Mouse (Mus musculus) liver, embryonic 14.5 days (tissue): ENCODE measurements around the gene Tbccd1. TPM values are rescaled to one million over a fixed set of nuclear protein-coding genes. Genes with fewer than 3 reads are reported as not detected.

Experiments used
- ATAC-seq: fragments of 200-750 bp; cut with Nextera tagmentation; 2 replicates; pipeline ENCODE4 v1.8.0; 2017; ENCODE audit warnings: moderate number of reproducible peaks, mild to moderate bottlenecking, moderate library complexity; ENCODE audit not compliant: insufficient read depth
- DNase-seq, 3 experiments: peaks; one replicate each; pipeline ENCODE4 v3.0.0-alpha.2; 2012 to 2013; ENCODE audit warnings: low read depth in 3 of 3, low spot score in 3 of 3
- H3K27ac ChIP-seq: fragments of 300-500 bp; sonication (generic); 2 replicates; pipeline ENCODE4 v1.5.1; 2014; ENCODE audit warnings: moderate library complexity, mild to moderate bottlenecking, control low read depth, inconsistent platforms
- H3K27me3 ChIP-seq: fragments of 300-500 bp; sonication (generic); 2 replicates; pipeline ENCODE4 v1.6.1; 2014; ENCODE audit warnings: mild to moderate bottlenecking, low read length, moderate library complexity; ENCODE audit not compliant: control insufficient read depth, insufficient read depth
- H3K36me3 ChIP-seq: fragments of 300-500 bp; sonication (generic); replicated peaks from 2 replicates; pipeline ENCODE4 v1.6.1; 2014; ENCODE audit warnings: low read depth; ENCODE audit not compliant: control insufficient read depth, insufficient read depth
- H3K4me1 ChIP-seq, 2 experiments: fragments of 200-500 bp in 1 of 2; fragments of 300-500 bp in 1 of 2; sonication (generic) in 1 of 2; replicated peaks; 2 replicates each; pipeline ENCODE4 v1.6.1; 2012 to 2014; ENCODE audit warnings: antibody characterized with exemption in 1 of 2, inconsistent platforms in 1 of 2, low read length in 1 of 2; ENCODE audit not compliant: control insufficient read depth in 2 of 2, insufficient read depth in 2 of 2
- H3K4me2 ChIP-seq: fragments of 300-500 bp; sonication (generic); 2 replicates; pipeline ENCODE4 v1.6.1; 2014; ENCODE audit warnings: low read depth, mild to moderate bottlenecking, control low read depth, moderate library complexity
- H3K4me3 ChIP-seq, 2 experiments: fragments of 200-500 bp in 1 of 2; fragments of 300-500 bp in 1 of 2; sonication (generic) in 1 of 2; 2 replicates each; pipeline ENCODE4 v1.5.1; 2012 to 2014; ENCODE audit warnings: low read depth in 2 of 2, low read length in 2 of 2, mild to moderate bottlenecking in 2 of 2, control low read depth in 1 of 2, inconsistent platforms in 1 of 2, moderate library complexity in 1 of 2; ENCODE audit not compliant: insufficient read depth in 1 of 2
- H3K9ac ChIP-seq: fragments of 300-500 bp; sonication (generic); replicated peaks from 2 replicates; pipeline ENCODE4 v1.6.1; 2014; ENCODE audit warnings: mild to moderate bottlenecking, control low read depth, moderate library complexity
- H3K9me3 ChIP-seq: fragments of 300-500 bp; sonication (generic); 2 replicates; pipeline ENCODE4 v1.6.1; 2016; ENCODE audit warnings: low read length, mixed read lengths; ENCODE audit not compliant: control insufficient read depth
- CTCF ChIP-seq: IDR thresholded peaks from 2 replicates; pipeline ENCODE4 v1.5.1; 2016; ENCODE audit warnings: antibody characterized with exemption, low read depth, control low read depth
- EP300 ChIP-seq: IDR thresholded peaks from 2 replicates; pipeline ENCODE4 v1.6.1; 2016; ENCODE audit warnings: antibody characterized with exemption, low read depth
- WGBS: fragments of 180-500 bp; shearing (Covaris S2); extraction: QIAGEN DNeasy Blood & Tissue Kit; methylation state at CpG from one replicate; pipeline ENCODE4 v1.1.7; 2014; ENCODE audit not compliant: insufficient replicate concordance; 5-methylcytosine and 5-hydroxymethylcytosine counted together
- polyA plus RNA-seq, 2 experiments: library from polyadenylated mRNA; depleted of rRNA in 1 of 2; stranded (reverse) in 1 of 2; unstranded in 1 of 2; fragments of >200 nt; fragmentation: Nextera tagmentation in 1 of 2; extraction: Ambion mirVana in 1 of 2; gene quantifications; 2 replicates each; pipeline versions ENCODE4 v1.2.1 to v1.2.3; 2012 to 2014

Gene Tbccd1
- polyA plus RNA-seq (2012; rRNA removed): 20.3 and 25.6 TPM in 2 replicates
- 23.5 and 24.8 TPM in 2 replicates for polyA plus RNA-seq (2014; fragmentation: Nextera tagmentation; extraction: Ambion mirVana)

GRCm38 (mm10) chr16:22857431-22858113, at the start of gene Tbccd1, which contains the start of gene Dnajb11:
Tbccd1 (minus strand) TSS chr16:22857669.
Dnajb11 (plus strand) TSS chr16:22857845.
- Histone ChIP-seq H3K27me3 (no peaks in the 10 kb centered on the region), H3K4me3 (peak within 1 kb of the TSS; percentile 68 to 88), H3K36me3 (peaks cover 23% of the 10 kb centered on the region), H3K4me1 (peaks cover 31 to 32% of the 10 kb centered on the region in 2 experiments), H3K27ac (peak within 1 kb of the TSS; percentile 97), H3K9me3 (no peaks in the 10 kb centered on the region), H3K9ac (peak within 1 kb of the TSS; percentile 85), H3K4me2 (peak within 1 kb of the TSS; percentile 97)
- WGBS: under 1% methylated on average over 62 of the region's 62 CpGs
- ATAC-seq (peak; percentile 96), DNase-seq (peak; percentile 98 to 99 (median 98))
- TF ChIP-seq EP300 (no peak), CTCF (no peak)

- Histone ChIP-seq H3K36me3 (no peaks in the 10 kb centered on the region), H3K9ac (no peak overlapping the region), H3K4me1 (peaks cover 0 to 2% of the 10 kb centered on the region in 2 experiments; a peak in 1 of 4 replicates), H3K4me3 (no peak overlapping the region), H3K9me3 (no peaks in the 10 kb centered on the region), H3K27ac (no peak overlapping the region), H3K4me2 (no peak overlapping the region), H3K27me3 (no peaks in the 10 kb centered on the region)
- ATAC-seq (no peak), DNase-seq (no peak)
- no peak for TF ChIP-seq EP300
- TF ChIP-seq CTCF: no peak
- 48% methylated on average over 3 of the region's 3 CpGs for WGBS
Observed at GRCm38 (mm10) chr16:22901326-22901725, 43.9 kb upstream of the Tbccd1 start.

GRCm38 (mm10) chr16:22899866-22900570, 42.5 kb upstream of the Tbccd1 start:
- TF ChIP-seq CTCF (no peak), EP300 (no peak)
- H3K27me3 ChIP-seq: no peaks in the 10 kb centered on the region
- H3K9ac ChIP-seq: no peak overlapping the region
- H3K27ac ChIP-seq: no peak overlapping the region
- peak; percentile 51; the same call in 1 of the 2 replicates for ATAC-seq
- H3K4me1 ChIP-seq: peaks cover 0 to 2% of the 10 kb centered on the region in 2 experiments; a peak in 1 of 4 replicates
- no peak overlapping the region for H3K4me2 ChIP-seq
- H3K36me3 ChIP-seq: no peaks in the 10 kb centered on the region; the same call in 1 of the 2 replicates
- H3K9me3 ChIP-seq: no peaks in the 10 kb centered on the region
- no peak overlapping the region for H3K4me3 ChIP-seq
- no peak for DNase-seq
- WGBS: 58% methylated on average over 10 of the region's 10 CpGs

- 0 out of 2 replicates have a peak, but pooled peaks have one; percentile 7 for ATAC-seq
Observed at GRCm38 (mm10) chr16:22899346-22899745, 41.9 kb upstream of the Tbccd1 start.

GRCm38 (mm10) chr16:22896618-22897017, 39.1 kb upstream of the Tbccd1 start:
- 30% methylated on average over 2 of the region's 2 CpGs for WGBS
- no peak overlapping the region for H3K27ac ChIP-seq
- TF ChIP-seq EP300: no peak
- H3K9me3 ChIP-seq: no peaks in the 10 kb centered on the region
- ATAC-seq (no peak), DNase-seq (no peak)
- peaks cover 0 to 2% of the 10 kb centered on the region in 2 experiments; a peak in 1 of 4 replicates for H3K4me1 ChIP-seq
- H3K9ac ChIP-seq: no peak overlapping the region
- H3K4me3 ChIP-seq: no peak overlapping the region
- no peaks in the 10 kb centered on the region for H3K27me3 ChIP-seq
- H3K36me3 ChIP-seq: no peaks in the 10 kb centered on the region; the same call in 1 of the 2 replicates
- no peak overlapping the region for H3K4me2 ChIP-seq

More at GRCm38 (mm10) chr16:22899346-22899745, 41.9 kb upstream of the Tbccd1 start:
- WGBS: 32% methylated on average over 5 of the region's 5 CpGs
- Histone ChIP-seq H3K4me2 (no peak overlapping the region), H3K36me3 (no peaks in the 10 kb centered on the region; the same call in 1 of the 2 replicates), H3K9ac (no peak overlapping the region), H3K27me3 (no peaks in the 10 kb centered on the region), H3K4me1 (peaks cover 0 to 2% of the 10 kb centered on the region in 2 experiments; a peak in 1 of 4 replicates), H3K27ac (no peak overlapping the region), H3K4me3 (no peak overlapping the region), H3K9me3 (no peaks in the 10 kb centered on the region)
- TF ChIP-seq CTCF (no peak), EP300 (no peak)
- DNase-seq: no peak
